Mouse (Mus musculus) hindbrain, embryonic 12.5 days (tissue): ENCODE data around the gene Asah2. TPM values are rescaled to one million over a fixed set of nuclear protein-coding genes. Genes with fewer than 3 reads are reported as not detected.
"Not testable (repeated sequence)": the region's sequence is repeated elsewhere in the genome, so short reads cannot be mapped to it uniquely, and the experiment has no call there.

ENCODE experiments used
- ATAC-seq: fragments of 200-750 bp; cut with Nextera tagmentation; 2 replicates; pipeline ENCODE4 v1.8.0; 2017; ENCODE audit warnings: moderate TSS enrichment; ENCODE audit not compliant: low FRiP score
- H3K27ac ChIP-seq: fragments of 300-500 bp; sonication (generic); 2 replicates; pipeline ENCODE4 v1.5.1; 2016; ENCODE audit warnings: mild to moderate bottlenecking
- H3K27me3 ChIP-seq: fragments of 300-500 bp; sonication (generic); 2 replicates; pipeline ENCODE4 v1.6.1; 2016; ENCODE audit warnings: mild to moderate bottlenecking
- H3K36me3 ChIP-seq: fragments of 300-500 bp; sonication (generic); 2 replicates; pipeline ENCODE4 v1.6.1; 2016; ENCODE audit warnings: mild to moderate bottlenecking
- H3K4me1 ChIP-seq: fragments of 300-500 bp; sonication (generic); 2 replicates; pipeline ENCODE4 v1.6.1; 2016
- H3K4me2 ChIP-seq: fragments of 300-500 bp; sonication (generic); replicated peaks from 2 replicates; pipeline ENCODE4 v1.6.1; 2016; ENCODE audit warnings: mild to moderate bottlenecking
- H3K4me3 ChIP-seq: fragments of 300-500 bp; sonication (generic); 2 replicates; pipeline ENCODE4 v1.5.1; 2016; ENCODE audit warnings: mild to moderate bottlenecking
- H3K9ac ChIP-seq: fragments of 300-500 bp; sonication (generic); 2 replicates; pipeline ENCODE4 v1.6.1; 2016; ENCODE audit warnings: mild to moderate bottlenecking, moderate library complexity
- H3K9me3 ChIP-seq: fragments of 300-500 bp; sonication (generic); replicated peaks from 2 replicates; pipeline ENCODE4 v1.6.1; 2016; ENCODE audit warnings: mild to moderate bottlenecking
- WGBS: fragments of 180-500 bp; shearing (Covaris S2); methylation state at CpG from one replicate; pipeline ENCODE4 v1.1.7; 2016; 5-methylcytosine and 5-hydroxymethylcytosine counted together
- polyA plus RNA-seq: library from polyadenylated mRNA; unstranded; fragments of >200 nt; fragmentation: Nextera tagmentation; extraction: Ambion mirVana; gene quantifications from 2 replicates; pipeline ENCODE4 v1.2.1, GENCODE M21; 2016

The Asah2 gene
- polyA plus RNA-seq, 1 experiment from 2014 or later: 0.56 TPM

DNA sequence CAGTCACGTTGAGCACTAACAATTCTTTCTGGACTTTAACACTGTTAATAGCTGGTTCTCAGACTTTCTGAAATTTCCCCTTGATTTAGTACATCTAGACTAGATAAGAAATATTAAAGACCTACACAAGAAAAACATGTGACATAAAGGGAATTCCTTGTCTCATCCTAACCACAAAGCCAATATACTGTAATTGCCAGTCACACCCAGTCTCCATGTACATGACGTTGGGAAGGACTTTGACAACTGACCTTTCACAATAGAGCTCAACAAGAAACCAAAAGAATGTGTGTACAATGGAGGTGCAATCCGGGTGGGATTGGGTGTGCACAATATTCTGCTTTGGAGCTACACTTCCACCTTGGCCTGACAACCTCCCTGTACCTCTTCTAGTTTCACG, 15.7 kb downstream of the Asah2 start:
- H3K27ac ChIP-seq: no peak overlapping the region
- ATAC-seq: no peak
- no peak overlapping the region for H3K9ac ChIP-seq
- H3K9me3 ChIP-seq: no peaks in the 10 kb centered on the region
- no peak overlapping the region for H3K4me2 ChIP-seq
- H3K4me1 ChIP-seq: no peaks in the 10 kb centered on the region
- H3K27me3 ChIP-seq: no peaks in the 10 kb centered on the region
- no peaks in the 10 kb centered on the region for H3K36me3 ChIP-seq
- H3K4me3 ChIP-seq: no peak overlapping the region
- WGBS: 87% methylated on average over 4 of the region's 4 CpGs

GRCm38 (mm10) chr19:32090804-32091203, 17.2 kb downstream of the Asah2 start:
- Histone ChIP-seq H3K27ac (no peak overlapping the region), H3K36me3 (no peaks in the 10 kb centered on the region), H3K4me2 (no peak overlapping the region), H3K4me3 (no peak overlapping the region), H3K4me1 (no peaks in the 10 kb centered on the region), H3K9me3 (no peaks in the 10 kb centered on the region), H3K9ac (no peak overlapping the region), H3K27me3 (no peaks in the 10 kb centered on the region)
- WGBS: 92% methylated on average over 4 of the region's 4 CpGs
- ATAC-seq: no peak

DNA sequence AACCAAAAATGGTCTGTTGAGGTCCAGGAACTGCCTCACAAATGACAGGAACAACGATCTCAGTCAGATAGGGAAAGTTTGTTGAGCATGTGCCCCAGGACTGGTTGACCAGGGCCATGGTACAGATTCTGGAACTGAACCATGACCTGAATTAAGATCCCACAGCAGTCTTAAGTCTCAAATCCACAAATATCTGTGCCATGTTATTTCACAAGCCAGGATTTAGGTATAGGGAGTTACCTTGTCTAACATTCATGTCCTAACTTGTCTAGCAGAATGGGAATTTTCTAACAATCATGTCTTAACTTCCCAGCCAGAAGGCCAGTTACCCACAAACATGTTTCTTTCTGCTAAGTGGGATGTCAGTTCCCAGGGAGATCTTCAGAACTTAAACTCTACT, 19.4 kb downstream of the Asah2 start:
- WGBS: 96% methylated on average over 1 of the region's 1 CpGs
- Histone ChIP-seq H3K27ac (no peak overlapping the region), H3K9me3 (no peaks in the 10 kb centered on the region), H3K9ac (no peak overlapping the region), H3K4me1 (no peaks in the 10 kb centered on the region), H3K36me3 (no peaks in the 10 kb centered on the region), H3K4me3 (no peak overlapping the region), H3K27me3 (no peaks in the 10 kb centered on the region), H3K4me2 (no peak overlapping the region)
- ATAC-seq: no peak

- no peaks in the 10 kb centered on the region for H3K9me3 ChIP-seq
- no peak for ATAC-seq
- H3K4me3 ChIP-seq: no peak overlapping the region
- H3K27me3 ChIP-seq: no peaks in the 10 kb centered on the region
- 83% methylated on average over 6 of the region's 6 CpGs for WGBS
- H3K27ac ChIP-seq: no peak overlapping the region
- H3K36me3 ChIP-seq: no peaks in the 10 kb centered on the region
- H3K4me2 ChIP-seq: no peak overlapping the region
- no peak overlapping the region for H3K9ac ChIP-seq
- no peaks in the 10 kb centered on the region for H3K4me1 ChIP-seq
These were observed 20.1 kb downstream of the Asah2 start for GRCm38 (mm10) chr19:32087736-32088470.

DNA sequence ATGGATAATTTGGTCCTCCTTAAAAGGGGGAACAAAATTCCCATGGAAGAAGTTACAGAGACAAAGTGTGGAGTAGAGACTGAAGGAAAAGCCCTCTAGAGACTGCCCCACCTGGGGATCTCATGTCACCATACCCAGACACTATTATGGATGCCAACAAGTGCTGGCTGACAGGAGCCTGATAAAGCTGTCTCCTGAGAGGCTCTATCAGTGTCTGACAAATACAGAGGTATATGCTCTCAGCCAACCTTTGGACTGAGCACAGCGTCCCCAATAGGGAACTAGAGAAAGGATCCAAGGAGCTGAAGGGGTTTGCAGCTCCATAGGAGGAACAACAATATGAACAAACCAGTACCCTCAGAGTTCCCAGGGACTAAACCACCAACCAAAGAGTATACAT, 23.2 kb downstream of the Asah2 start:
- 93% methylated on average over 1 of the region's 1 CpGs for WGBS
- not testable (repeated sequence) for H3K36me3 ChIP-seq, H3K9ac ChIP-seq, ATAC-seq, H3K9me3 ChIP-seq, H3K4me1 ChIP-seq, H3K4me3 ChIP-seq, H3K27ac ChIP-seq, H3K27me3 ChIP-seq, H3K4me2 ChIP-seq

DNA sequence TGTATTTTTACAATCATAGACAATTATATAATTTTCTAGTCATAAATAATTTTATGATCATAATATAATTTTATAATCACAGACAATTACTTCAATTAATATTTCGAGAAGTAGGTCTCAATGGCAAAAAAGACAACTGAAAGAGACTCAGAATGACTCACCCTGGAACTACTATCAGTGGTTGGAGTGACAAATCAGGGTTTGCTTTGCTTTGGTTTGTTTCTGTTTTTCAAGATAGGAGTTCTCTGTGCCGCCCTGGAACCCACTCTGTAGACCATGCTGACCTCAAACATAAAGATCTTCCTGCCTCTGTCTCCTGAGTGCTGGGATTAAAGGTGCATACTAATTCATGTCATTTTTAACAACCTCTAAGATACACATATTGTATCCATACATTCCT, 37.7 kb downstream of the Asah2 start:
- Histone ChIP-seq H3K27me3 (no peaks in the 10 kb centered on the region), H3K4me2 (no peak overlapping the region), H3K36me3 (no peaks in the 10 kb centered on the region), H3K9ac (no peak overlapping the region), H3K27ac (no peak overlapping the region), H3K9me3 (no peaks in the 10 kb centered on the region), H3K4me1 (no peaks in the 10 kb centered on the region), H3K4me3 (no peak overlapping the region)
- 83% methylated on average over 2 of the region's 2 CpGs for WGBS
- no peak for ATAC-seq

- no peak for ATAC-seq
- no peak overlapping the region for H3K4me3 ChIP-seq
- no peaks in the 10 kb centered on the region for H3K9me3 ChIP-seq
- H3K4me1 ChIP-seq: no peaks in the 10 kb centered on the region
- H3K27me3 ChIP-seq: no peaks in the 10 kb centered on the region
- H3K36me3 ChIP-seq: no peaks in the 10 kb centered on the region
- no peak overlapping the region for H3K4me2 ChIP-seq
- WGBS: 85% methylated on average over 2 of the region's 2 CpGs
- H3K9ac ChIP-seq: no peak overlapping the region
- H3K27ac ChIP-seq: no peak overlapping the region
These were observed 38.4 kb downstream of the Asah2 start for GRCm38 (mm10) chr19:32069598-32069997.

DNA sequence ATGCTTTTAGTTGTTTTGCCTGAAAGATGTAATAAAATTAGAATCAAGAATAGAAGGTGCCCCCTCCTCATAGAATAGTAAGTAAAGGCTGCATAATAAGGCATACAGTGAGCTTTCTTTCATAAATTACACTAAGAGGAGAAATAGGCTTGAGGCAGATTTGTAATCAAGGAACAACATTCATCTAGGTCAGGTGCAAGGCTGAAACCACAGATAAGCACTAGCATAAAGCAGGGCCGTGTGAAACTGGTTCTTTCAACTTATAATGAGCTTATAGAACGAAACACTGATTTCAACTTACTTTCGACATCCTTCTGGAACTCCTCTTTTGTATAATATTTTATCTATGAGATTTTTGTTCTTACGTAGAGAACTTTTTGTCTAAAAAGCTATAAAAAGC, 40.3 kb downstream of the Asah2 start:
- Histone ChIP-seq H3K4me1 (no peaks in the 10 kb centered on the region), H3K9me3 (no peaks in the 10 kb centered on the region), H3K4me2 (no peak overlapping the region), H3K36me3 (no peaks in the 10 kb centered on the region), H3K4me3 (no peak overlapping the region), H3K9ac (no peak overlapping the region), H3K27ac (no peak overlapping the region), H3K27me3 (no peaks in the 10 kb centered on the region)
- WGBS: 81% methylated on average over 4 of the region's 4 CpGs
- no peak for ATAC-seq

DNA sequence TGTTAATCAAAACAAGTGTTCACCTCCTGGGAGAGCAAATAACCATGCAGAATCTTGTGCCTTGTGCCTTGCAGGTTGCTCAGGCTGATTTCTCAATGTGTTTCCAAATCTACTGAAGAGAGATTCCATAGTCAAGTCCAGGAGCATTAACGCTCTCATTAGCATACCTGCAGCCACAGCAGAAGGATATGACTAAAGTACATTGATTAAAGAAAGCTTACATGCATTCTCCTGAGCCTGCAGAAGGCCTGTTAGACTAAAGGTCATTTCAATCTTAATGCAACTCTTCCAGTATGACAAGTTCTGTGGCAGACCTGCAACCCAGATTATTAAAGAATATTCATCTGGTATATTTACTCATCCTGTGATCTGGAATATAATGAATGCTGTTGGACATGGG, 46.7 kb downstream of the Asah2 start:
- H3K9ac ChIP-seq: no peak overlapping the region
- H3K27ac ChIP-seq: no peak overlapping the region
- H3K4me2 ChIP-seq: no peak overlapping the region
- H3K27me3 ChIP-seq: no peaks in the 10 kb centered on the region
- H3K4me1 ChIP-seq: no peaks in the 10 kb centered on the region
- no peak overlapping the region for H3K4me3 ChIP-seq
- no peaks in the 10 kb centered on the region for H3K36me3 ChIP-seq
- no peaks in the 10 kb centered on the region for H3K9me3 ChIP-seq
- 85% methylated on average over 1 of the region's 1 CpGs for WGBS
- no peak for ATAC-seq

DNA sequence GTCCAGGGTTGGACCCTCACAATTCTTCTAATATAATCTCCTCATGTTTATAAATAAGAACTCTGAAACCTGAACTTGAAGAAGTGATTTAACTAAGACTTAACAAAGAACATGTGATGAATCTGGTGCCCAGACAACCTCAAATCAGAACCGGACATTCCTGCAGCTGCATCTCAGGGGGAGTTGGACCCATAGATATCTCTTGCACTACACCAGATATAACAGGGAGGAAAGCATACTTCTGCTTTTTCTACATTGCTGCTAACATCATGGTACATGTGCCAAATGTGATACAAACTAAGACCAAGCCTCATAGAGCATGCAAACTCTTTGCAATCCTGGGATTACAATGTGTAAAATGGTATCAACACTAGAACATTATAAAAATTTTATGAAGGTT, 51.8 kb downstream of the Asah2 start:
- Histone ChIP-seq H3K36me3 (no peaks in the 10 kb centered on the region), H3K4me3 (no peak overlapping the region), H3K27me3 (no peaks in the 10 kb centered on the region), H3K27ac (no peak overlapping the region), H3K4me1 (no peaks in the 10 kb centered on the region), H3K4me2 (no peak overlapping the region), H3K9ac (no peak overlapping the region), H3K9me3 (no peaks in the 10 kb centered on the region)
- no peak for ATAC-seq
- 95% methylated on average over 1 of the region's 1 CpGs for WGBS

DNA sequence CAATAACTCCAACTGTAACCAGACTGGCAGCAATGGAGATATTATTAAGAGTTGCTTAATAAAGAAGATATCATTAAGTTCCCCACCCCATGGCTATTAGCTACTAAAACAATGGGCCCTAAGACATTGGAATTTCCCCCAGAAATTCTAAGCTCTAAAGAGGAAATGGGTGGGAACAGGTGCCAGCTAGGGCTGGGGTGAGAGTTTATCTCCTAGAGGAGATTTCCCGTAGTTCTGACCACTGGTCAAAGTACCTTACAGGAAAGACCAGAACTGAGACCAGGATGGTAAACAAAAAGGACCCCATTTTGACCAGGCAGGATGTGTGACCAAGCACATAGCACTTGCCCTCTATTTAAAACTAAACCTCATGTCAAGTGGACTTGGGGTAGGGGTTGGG, 52.3 kb downstream of the Asah2 start:
- 79% methylated on average over 1 of the region's 1 CpGs for WGBS
- no peak overlapping the region for H3K27ac ChIP-seq
- H3K27me3 ChIP-seq: no peaks in the 10 kb centered on the region
- H3K4me3 ChIP-seq: no peak overlapping the region
- H3K9me3 ChIP-seq: no peaks in the 10 kb centered on the region
- no peaks in the 10 kb centered on the region for H3K4me1 ChIP-seq
- H3K9ac ChIP-seq: no peak overlapping the region
- H3K4me2 ChIP-seq: no peak overlapping the region
- no peak for ATAC-seq
- H3K36me3 ChIP-seq: no peaks in the 10 kb centered on the region

- no peak for ATAC-seq
These were observed 56.8 kb downstream of the Asah2 start for GRCm38 (mm10) chr19:32051251-32051650.

GRCm38 (mm10) chr19:32032881-32033280, 75.1 kb downstream of the Asah2 start:
- no peak overlapping the region for H3K27ac ChIP-seq
- no peaks in the 10 kb centered on the region for H3K27me3 ChIP-seq
- 88% methylated on average over 4 of the region's 4 CpGs for WGBS
- ATAC-seq: no peak
- H3K9ac ChIP-seq: no peak overlapping the region
- H3K36me3 ChIP-seq: no peaks in the 10 kb centered on the region
- H3K4me2 ChIP-seq: no peak overlapping the region
- no peaks in the 10 kb centered on the region for H3K9me3 ChIP-seq
- H3K4me3 ChIP-seq: no peak overlapping the region
- no peaks in the 10 kb centered on the region for H3K4me1 ChIP-seq

More at GRCm38 (mm10) chr19:32051251-32051650, 56.8 kb downstream of the Asah2 start:
- no peak overlapping the region for H3K27ac ChIP-seq
- WGBS: 83% methylated on average over 2 of the region's 2 CpGs
- H3K9ac ChIP-seq: no peak overlapping the region
- H3K4me2 ChIP-seq: no peak overlapping the region
- H3K4me1 ChIP-seq: no peaks in the 10 kb centered on the region
- no peaks in the 10 kb centered on the region for H3K36me3 ChIP-seq
- H3K9me3 ChIP-seq: no peaks in the 10 kb centered on the region
- no peak overlapping the region for H3K4me3 ChIP-seq
- no peaks in the 10 kb centered on the region for H3K27me3 ChIP-seq
